Mouse (Mus musculus): ENCODE measurements at regions not wholly inside any gene's neighbourhood (a gene's known extent, or its start where the extent isn't known, plus 50 kb on each side); places are given as distances from the start of the nearest gene placed in this dataset.

- TF ChIP-seq POLR2A (IDR thresholded peaks at IDR 0.05; ENCODE audit: low read depth, low read length): no peak
- no peak for TF ChIP-seq CTCF (IDR thresholded peaks at IDR 0.05; ENCODE audit: extremely low read depth, insufficient read depth, insufficient read length, insufficient replicate concordance)
- Histone ChIP-seq H3K36me3 (ENCODE audit: control insufficient read depth, insufficient read depth, low read length) (no peaks in the 10 kb centered on the region), H3K27me3 (ENCODE audit: control insufficient read depth, insufficient read depth, low read length) (no peaks in the 10 kb centered on the region), H3K27ac (ENCODE audit: insufficient read depth, low read length) (no peak overlapping the region), H3K4me1 (ENCODE audit: control insufficient read depth, insufficient read depth, insufficient read length) (no peaks in the 10 kb centered on the region), H3K4me3 (ENCODE audit: extremely low read depth, insufficient read depth, insufficient read length) (no peak overlapping the region)
- 89% methylated on average over 3 of the region's 3 CpGs for WGBS
- DNase-seq (ENCODE audit: low read depth in 1 of 2, low spot score in 2 of 2): no peak
Measured at GRCm38 (mm10) chr16:86546905-86547304, 645.3 kb upstream of the Adamts5 start.

GRCm38 (mm10) chr16:86544121-86544520, 642.5 kb upstream of the Adamts5 start:
- TF ChIP-seq POLR2A (IDR thresholded peaks at IDR 0.05; ENCODE audit: low read depth, low read length): no peak
- no peak for TF ChIP-seq CTCF (IDR thresholded peaks at IDR 0.05; ENCODE audit: extremely low read depth, insufficient read depth, insufficient read length, insufficient replicate concordance)
- no peaks in the 10 kb centered on the region for H3K36me3 ChIP-seq (ENCODE audit: control insufficient read depth, insufficient read depth, low read length)
- H3K27me3 ChIP-seq (ENCODE audit: control insufficient read depth, insufficient read depth, low read length): no peaks in the 10 kb centered on the region
- DNase-seq (ENCODE audit: low read depth in 1 of 2, low spot score in 2 of 2): no peak
- no peak overlapping the region for H3K27ac ChIP-seq (ENCODE audit: insufficient read depth, low read length)
- no peaks in the 10 kb centered on the region for H3K4me1 ChIP-seq (ENCODE audit: control insufficient read depth, insufficient read depth, insufficient read length)
- no peak overlapping the region for H3K4me3 ChIP-seq (ENCODE audit: extremely low read depth, insufficient read depth, insufficient read length)
- WGBS: 69% methylated on average over 1 of the region's 1 CpGs

GRCm38 (mm10) chr16:86536479-86536878, 634.9 kb upstream of the Adamts5 start:
- 82% methylated on average over 5 of the region's 5 CpGs for WGBS
- Histone ChIP-seq H3K36me3 (ENCODE audit: control insufficient read depth, insufficient read depth, low read length) (no peaks in the 10 kb centered on the region), H3K27me3 (ENCODE audit: control insufficient read depth, insufficient read depth, low read length) (no peaks in the 10 kb centered on the region), H3K27ac (ENCODE audit: insufficient read depth, low read length) (no peak overlapping the region), H3K4me1 (ENCODE audit: control insufficient read depth, insufficient read depth, insufficient read length) (no peaks in the 10 kb centered on the region), H3K4me3 (ENCODE audit: extremely low read depth, insufficient read depth, insufficient read length) (no peak overlapping the region)
- DNase-seq (ENCODE audit: low read depth in 1 of 2, low spot score in 2 of 2): no peak
- TF ChIP-seq POLR2A (IDR thresholded peaks at IDR 0.05; ENCODE audit: low read depth, low read length) (no peak), CTCF (IDR thresholded peaks at IDR 0.05; ENCODE audit: extremely low read depth, insufficient read depth, insufficient read length, insufficient replicate concordance) (no peak)

- Histone ChIP-seq H3K36me3 (ENCODE audit: control insufficient read depth, insufficient read depth, low read length) (no peaks in the 10 kb centered on the region), H3K4me1 (ENCODE audit: control insufficient read depth, insufficient read depth, insufficient read length) (no peaks in the 10 kb centered on the region), H3K4me3 (ENCODE audit: extremely low read depth, insufficient read depth, insufficient read length) (no peak overlapping the region), H3K27ac (ENCODE audit: insufficient read depth, low read length) (no peak overlapping the region), H3K27me3 (ENCODE audit: control insufficient read depth, insufficient read depth, low read length) (no peaks in the 10 kb centered on the region)
- 91% methylated on average over 3 of the region's 3 CpGs for WGBS
- no peak for DNase-seq (ENCODE audit: low read depth in 1 of 2, low spot score in 2 of 2)
- TF ChIP-seq CTCF (IDR thresholded peaks at IDR 0.05; ENCODE audit: extremely low read depth, insufficient read depth, insufficient read length, insufficient replicate concordance): no peak
- TF ChIP-seq POLR2A (IDR thresholded peaks at IDR 0.05; ENCODE audit: low read depth, low read length): no peak
Measured at GRCm38 (mm10) chr16:86524135-86524534, 622.5 kb upstream of the Adamts5 start.

GRCm38 (mm10) chr16:86516935-86517334, 615.3 kb upstream of the Adamts5 start:
- TF ChIP-seq CTCF (IDR thresholded peaks at IDR 0.05; ENCODE audit: extremely low read depth, insufficient read depth, insufficient read length, insufficient replicate concordance): no peak
- TF ChIP-seq POLR2A (IDR thresholded peaks at IDR 0.05; ENCODE audit: low read depth, low read length): no peak
- DNase-seq (ENCODE audit: low read depth in 1 of 2, low spot score in 2 of 2): no peak
- Histone ChIP-seq H3K36me3 (ENCODE audit: control insufficient read depth, insufficient read depth, low read length) (no peaks in the 10 kb centered on the region), H3K27ac (ENCODE audit: insufficient read depth, low read length) (no peak overlapping the region), H3K4me1 (ENCODE audit: control insufficient read depth, insufficient read depth, insufficient read length) (no peaks in the 10 kb centered on the region), H3K4me3 (ENCODE audit: extremely low read depth, insufficient read depth, insufficient read length) (no peak overlapping the region), H3K27me3 (ENCODE audit: control insufficient read depth, insufficient read depth, low read length) (no peaks in the 10 kb centered on the region)
- 54% methylated on average over 1 of the region's 1 CpGs for WGBS

- no peaks in the 10 kb centered on the region for H3K36me3 ChIP-seq (ENCODE audit: control insufficient read depth, insufficient read depth, low read length)
- H3K4me1 ChIP-seq (ENCODE audit: control insufficient read depth, insufficient read depth, insufficient read length): no peaks in the 10 kb centered on the region
- no peak overlapping the region for H3K27ac ChIP-seq (ENCODE audit: insufficient read depth, low read length)
- no peak overlapping the region for H3K4me3 ChIP-seq (ENCODE audit: extremely low read depth, insufficient read depth, insufficient read length)
- 83% methylated on average over 3 of the region's 3 CpGs for WGBS
- no peaks in the 10 kb centered on the region for H3K27me3 ChIP-seq (ENCODE audit: control insufficient read depth, insufficient read depth, low read length)
- DNase-seq (ENCODE audit: low read depth in 1 of 2, low spot score in 2 of 2): no peak
- no peak for TF ChIP-seq POLR2A (IDR thresholded peaks at IDR 0.05; ENCODE audit: low read depth, low read length)
- TF ChIP-seq CTCF (IDR thresholded peaks at IDR 0.05; ENCODE audit: extremely low read depth, insufficient read depth, insufficient read length, insufficient replicate concordance): no peak
Measured at GRCm38 (mm10) chr16:86516144-86516543, 614.5 kb upstream of the Adamts5 start.

- H3K27me3 ChIP-seq (ENCODE audit: control insufficient read depth, insufficient read depth, low read length): no peaks in the 10 kb centered on the region
- H3K4me1 ChIP-seq (ENCODE audit: control insufficient read depth, insufficient read depth, insufficient read length): no peaks in the 10 kb centered on the region
- no peak for DNase-seq (ENCODE audit: low read depth in 1 of 2, low spot score in 2 of 2)
- no peak for TF ChIP-seq POLR2A (IDR thresholded peaks at IDR 0.05; ENCODE audit: low read depth, low read length)
- no peak for TF ChIP-seq CTCF (IDR thresholded peaks at IDR 0.05; ENCODE audit: extremely low read depth, insufficient read depth, insufficient read length, insufficient replicate concordance)
- H3K27ac ChIP-seq (ENCODE audit: insufficient read depth, low read length): no peak overlapping the region
- no peaks in the 10 kb centered on the region for H3K36me3 ChIP-seq (ENCODE audit: control insufficient read depth, insufficient read depth, low read length)
- 70% methylated on average over 3 of the region's 3 CpGs for WGBS
- no peak overlapping the region for H3K4me3 ChIP-seq (ENCODE audit: extremely low read depth, insufficient read depth, insufficient read length)
Measured at GRCm38 (mm10) chr16:86501074-86501952, 599.7 kb upstream of the Adamts5 start.

Data from spleen, adult 2 months (tissue).